Mouse (Mus musculus) testis, adult 2 months (tissue): ENCODE results near the gene Atg2b.

Source experiments
- CTCF ChIP-seq: fragments of 200-500 bp; IDR thresholded peaks from 2 replicates; pipeline ENCODE4 v1.5.1; 2012; ENCODE audit warnings: low read depth, mild to moderate bottlenecking, inconsistent platforms, low read length, moderate library complexity; ENCODE audit not compliant: control insufficient read depth, insufficient read depth, insufficient replicate concordance
- POLR2A ChIP-seq: fragments of 200-500 bp; IDR thresholded peaks from 2 replicates; pipeline ENCODE4 v1.6.1; 2012; ENCODE audit warnings: low read depth, mild to moderate bottlenecking, inconsistent platforms, low read length, moderate library complexity; ENCODE audit not compliant: control insufficient read depth

GRCm38 (mm10) chr12:105603904-105604303 lies 81.1 kb downstream of the Atg2b start:
- TF ChIP-seq POLR2A (no peak), CTCF (no peak)
